Mouse (Mus musculus) urinary bladder, adult 18-20 months (tissue): ENCODE measurements around the gene Cyp2j13.
"Not testable (repeated sequence)": the region's sequence is repeated elsewhere in the genome, so short reads cannot be mapped to it uniquely, and the experiment has no call there.

Experiments used
- DNase-seq, 2 experiments: peaks; one replicate each; pipeline ENCODE4 v3.0.0; 2022; ENCODE audit warnings: low spot score in 2 of 2, mixed read lengths in 2 of 2

Cyp2j13 gene

DNA sequence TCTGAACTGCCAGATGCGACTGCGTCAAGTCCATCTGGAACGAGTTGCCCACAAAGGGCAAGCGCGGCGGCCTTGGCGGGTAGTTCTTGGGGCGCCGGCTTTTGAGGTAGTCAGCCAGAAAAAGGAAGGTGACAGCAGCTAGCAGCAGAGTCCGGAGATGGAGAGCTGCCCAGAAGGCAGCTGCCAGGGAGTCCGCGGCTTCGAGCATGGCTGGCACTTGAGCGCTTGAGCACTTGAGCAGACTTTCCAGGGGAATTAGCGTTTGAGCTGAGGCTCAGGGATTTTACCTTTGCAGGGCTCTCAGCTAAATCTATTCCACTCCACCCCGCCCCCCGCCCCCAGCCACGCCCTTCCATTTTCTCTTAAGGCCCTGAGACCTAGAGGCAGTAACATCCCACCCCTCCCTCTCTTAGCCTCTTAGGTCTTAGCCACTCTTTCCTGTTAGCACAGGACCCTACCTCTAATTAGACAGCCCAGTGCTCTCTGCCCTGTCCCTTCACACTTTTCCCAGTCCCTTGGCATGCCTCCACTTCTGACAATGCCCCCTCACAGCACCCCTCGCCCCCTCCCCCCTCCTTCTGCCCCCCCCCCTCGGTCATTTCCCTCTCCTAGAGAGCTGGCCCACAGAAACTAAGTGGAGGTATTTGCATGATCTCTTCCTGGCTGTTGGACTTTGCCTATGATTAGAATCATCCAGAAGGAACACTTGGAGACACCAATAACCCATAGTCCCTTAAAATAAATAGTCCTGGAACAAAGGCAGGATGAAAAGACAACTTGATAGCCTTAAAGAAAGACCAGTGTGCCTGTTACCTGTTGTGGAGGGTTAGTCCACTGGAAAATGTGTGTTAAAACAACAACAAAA is at the start of gene Cyp2j13:
Gene Cyp2j13 (minus strand): TSS at position 286 of the 865 bp plus-strand sequence.
- no peak for DNase-seq

DNA sequence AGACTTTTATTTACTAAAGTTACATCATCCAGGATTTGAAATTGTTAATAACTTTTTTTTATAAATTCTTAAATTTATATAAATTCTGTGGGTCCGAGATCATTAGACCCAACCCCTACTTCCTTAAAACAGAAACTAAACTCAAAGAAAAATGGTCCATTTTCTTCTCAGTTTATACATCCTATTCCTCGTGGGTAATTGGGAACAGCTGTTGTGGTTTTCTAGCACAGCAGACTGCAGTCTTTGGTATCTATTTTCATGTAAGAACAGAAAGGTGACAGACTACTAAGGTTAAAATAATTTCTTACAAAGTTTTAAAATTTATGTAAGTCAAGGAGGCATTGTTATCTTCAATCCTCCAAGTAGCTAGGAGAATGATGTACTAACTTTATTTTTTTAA is 19.5 kb upstream of the Cyp2j13 start:
- no peak for DNase-seq

DNA sequence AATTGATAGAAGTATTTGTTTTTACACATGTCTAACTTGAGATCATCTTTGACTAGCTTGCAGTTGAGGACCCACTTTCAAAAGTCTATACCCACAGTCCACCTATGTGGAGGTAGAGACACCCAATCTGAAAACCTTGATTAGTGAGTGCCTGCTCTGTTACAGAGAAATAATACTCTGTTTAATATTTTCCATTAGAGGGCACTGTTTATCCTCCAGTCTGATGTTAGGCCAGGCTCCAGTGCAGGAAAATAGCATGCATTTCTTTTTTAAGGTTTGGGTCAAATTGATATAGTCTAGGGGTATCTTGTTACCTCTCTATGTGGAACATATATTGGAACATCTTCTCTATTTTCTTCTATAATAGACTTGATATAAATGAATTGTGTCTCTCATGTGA is 14.5 kb upstream of the Cyp2j13 start:
- DNase-seq: no peak

DNA sequence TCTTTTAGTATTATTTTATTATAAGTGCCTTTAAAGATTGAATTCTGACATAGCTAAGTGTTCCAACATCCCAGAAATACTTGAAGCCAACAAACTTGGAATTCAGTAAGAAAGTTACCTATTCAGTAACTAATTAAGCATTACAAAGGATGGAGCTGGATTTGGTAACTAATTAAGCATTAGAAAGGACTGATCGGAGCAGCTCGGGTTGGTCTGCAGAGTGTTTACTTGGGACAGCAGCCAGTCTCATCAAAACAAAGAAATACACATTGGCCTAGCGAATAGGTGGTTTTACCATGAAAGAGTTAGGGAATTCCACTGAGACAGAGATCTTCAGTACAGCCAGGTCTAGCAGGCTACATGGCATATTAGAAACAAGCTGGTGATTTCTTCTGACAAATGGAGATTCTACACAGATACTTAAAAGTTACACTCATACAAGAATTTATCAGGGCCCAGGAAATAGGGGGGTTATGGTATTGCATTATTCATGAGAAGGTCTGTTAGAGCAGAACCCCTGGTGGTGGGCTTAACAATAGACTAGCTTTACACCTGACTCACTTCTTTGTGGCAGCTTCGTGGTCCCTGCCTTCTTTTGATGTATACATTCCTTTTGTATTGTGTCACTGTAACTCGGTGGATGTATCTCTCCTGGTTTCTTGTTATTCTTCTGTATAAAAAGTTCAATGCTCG is 12.2 kb upstream of the Cyp2j13 start:
- DNase-seq: not testable (repeated sequence)

DNA sequence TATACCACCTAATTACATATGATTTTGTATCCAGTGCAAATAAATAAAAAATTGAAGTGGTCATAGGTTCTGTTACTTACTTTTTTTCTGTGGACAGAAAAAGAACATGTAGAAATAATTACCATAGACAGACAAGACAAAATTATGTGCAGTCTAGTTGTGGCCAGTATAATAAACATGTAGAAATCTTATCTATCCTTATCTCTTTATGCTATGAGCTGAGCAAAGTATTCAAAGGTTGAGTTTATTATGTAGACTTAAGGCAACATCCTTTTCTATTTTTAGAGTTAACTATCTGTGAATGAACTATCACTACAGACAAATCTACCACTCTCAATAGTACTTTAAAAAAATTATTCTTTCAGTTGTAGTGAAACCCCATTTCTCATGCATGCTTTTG is 962 bp upstream of the Cyp2j13 start:
- no peak for DNase-seq

DNA sequence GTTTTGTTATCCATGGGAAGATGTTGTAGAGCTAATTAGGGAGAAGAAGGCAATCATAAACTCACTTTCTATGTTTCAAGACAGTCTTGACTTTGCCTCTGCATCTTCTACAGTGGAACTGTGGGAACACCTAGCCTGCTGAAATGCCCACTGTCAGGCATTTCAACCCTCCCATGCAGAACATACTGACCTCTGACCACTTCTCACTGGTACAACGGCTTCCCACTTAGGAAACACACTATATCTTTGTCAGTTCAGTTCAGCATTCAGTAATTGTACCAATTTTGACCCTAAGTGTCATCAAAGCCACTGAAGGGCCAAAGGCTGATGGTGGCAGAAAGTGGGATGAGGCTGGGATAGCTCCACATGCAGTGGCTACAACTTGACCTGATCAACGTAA is 15.3 kb downstream of the Cyp2j13 start:
- no peak for DNase-seq

DNA sequence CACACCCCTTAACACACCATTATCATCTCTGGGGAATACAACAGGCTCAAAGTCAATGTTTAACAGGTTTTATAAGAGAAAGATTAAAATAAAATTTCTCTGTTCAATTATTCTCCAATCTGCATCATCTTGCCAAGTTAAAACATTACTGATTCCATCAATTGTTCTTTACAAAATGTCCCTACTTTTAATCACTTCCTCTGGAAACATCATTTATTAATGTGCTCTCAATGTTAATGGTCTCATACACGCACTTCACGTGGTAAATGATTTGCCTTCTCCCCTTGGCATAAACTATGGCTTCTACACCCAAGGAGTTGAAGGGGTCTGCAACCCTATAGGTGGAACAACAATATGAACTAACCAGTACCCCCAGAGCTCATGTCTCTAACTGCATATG is 17.2 kb downstream of the Cyp2j13 start:
- DNase-seq: no peak

DNA sequence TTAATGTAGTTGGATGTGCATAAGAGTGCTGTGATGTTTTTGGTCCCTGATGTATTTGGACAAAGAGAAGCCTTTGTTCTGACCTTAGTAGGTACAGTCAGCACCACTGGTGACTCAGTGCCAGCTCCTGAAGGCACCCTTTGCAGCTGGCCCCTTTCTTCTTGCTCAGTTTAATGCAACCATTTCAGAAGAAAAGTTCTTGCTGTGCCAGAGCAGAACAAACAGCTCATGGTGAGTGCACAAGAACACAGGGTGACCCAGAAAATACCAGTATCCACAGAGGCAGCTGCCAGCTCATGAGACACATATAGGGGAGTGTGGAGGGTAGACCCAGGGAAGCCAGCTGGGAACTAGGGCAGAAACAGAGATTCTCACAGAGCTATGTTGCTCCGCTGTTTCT is 48.9 kb downstream of the Cyp2j13 start:
- no peak for DNase-seq

DNA sequence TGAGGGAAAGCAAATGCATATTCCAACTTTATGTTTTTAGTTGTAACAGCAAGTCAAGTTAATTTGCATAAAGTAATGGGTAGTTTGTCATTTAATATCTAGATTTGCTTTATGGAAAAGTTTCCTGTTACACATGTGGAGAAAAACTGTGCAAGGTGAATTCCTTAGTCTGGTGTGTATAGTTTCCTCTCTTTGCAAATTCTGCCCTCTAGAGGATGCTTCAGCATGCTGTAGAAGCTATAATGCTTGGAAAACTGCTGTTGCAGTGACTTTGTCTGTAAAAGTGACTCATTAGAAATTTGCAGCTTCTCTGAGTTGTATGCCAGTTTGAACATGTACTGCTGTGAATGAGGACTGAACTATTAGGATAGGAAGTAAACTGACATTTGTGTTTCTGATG is 54.5 kb downstream of the Cyp2j13 start:
- no peak for DNase-seq

DNA sequence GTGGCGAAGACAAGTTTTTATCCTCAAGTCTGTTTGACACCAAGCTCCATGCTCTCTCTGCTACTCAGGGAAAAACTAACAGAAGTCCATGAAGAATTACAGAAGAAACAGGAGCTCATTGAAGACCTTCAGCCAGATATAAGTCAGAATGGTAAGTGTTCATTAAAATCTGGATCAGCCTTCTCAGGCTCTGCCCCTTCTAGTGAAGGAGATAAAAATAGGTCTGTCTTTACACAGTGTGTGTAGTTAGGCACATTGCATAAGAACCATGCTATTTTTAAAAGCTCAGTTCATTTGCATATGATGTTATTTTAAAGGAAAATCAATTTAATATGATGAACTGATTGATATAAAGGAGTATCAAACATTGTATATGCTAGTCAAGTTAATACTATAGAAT is 60.5 kb downstream of the Cyp2j13 start:
- no peak for DNase-seq

DNA sequence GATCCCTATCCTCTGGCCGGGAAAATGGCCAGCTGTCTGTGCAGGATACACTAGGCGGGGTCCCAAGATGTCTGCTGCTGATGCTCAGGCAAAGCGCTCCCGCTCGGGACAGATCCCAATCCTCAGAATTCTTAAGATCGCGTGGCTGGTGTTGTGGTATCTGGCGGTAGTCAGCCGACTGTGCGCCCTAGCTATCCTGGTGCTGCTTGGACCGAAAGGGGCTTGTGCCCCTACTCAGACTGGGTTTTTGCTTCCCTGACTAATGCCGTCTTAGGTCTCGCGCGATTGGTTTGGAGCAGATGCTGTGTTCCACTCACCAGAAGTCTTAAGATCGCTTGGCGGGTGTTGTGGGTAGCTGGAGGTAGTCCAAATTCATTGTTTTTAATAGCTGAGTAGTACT is 95.1 kb downstream of the Cyp2j13 start:
- DNase-seq: not testable (repeated sequence)
